Mouse (Mus musculus): ENCODE measurements around the gene Rab3d. TPM values are rescaled to one million over a fixed set of nuclear protein-coding genes. Genes with fewer than 3 reads are reported as not detected.
"Not testable (repeated sequence)": the region's sequence is repeated elsewhere in the genome, so short reads cannot be mapped to it uniquely, and the experiment has no call there.

The Rab3d gene
- total RNA-seq, 2 experiments from 2014 or later: 40.6 to 43.4 TPM

DNA sequence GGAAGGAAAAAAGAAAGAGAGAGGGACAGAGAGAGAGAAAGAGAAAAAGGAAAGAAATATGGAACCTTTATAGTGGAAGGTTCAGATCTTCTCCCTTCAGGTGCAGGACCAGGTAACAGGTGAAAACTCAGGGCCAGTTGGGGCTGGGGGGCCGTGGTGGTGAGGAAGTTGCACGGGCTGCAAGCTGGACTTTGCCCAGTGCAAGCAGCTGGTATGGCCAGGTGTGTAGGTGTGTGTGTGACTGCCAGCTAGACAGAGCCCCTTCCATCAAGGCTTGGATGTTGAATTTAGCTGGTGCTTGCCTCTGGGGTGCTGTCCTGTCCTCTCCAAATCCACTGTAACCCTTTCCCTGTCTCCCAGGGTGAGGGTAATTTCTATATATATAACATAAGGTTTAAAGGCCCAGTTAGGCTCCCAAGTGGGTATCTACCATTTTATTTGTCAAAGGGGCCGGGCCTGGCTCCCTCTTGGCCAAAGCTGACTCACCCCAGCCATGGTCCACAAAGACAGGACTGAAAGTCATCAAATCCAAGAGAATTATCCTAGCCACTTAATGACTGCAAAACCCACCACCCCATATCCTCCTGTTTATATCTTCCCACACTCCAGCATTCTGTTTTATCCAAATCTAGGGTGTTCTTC, 1.0 kb downstream of the Rab3d start:
- DNase-seq (ENCODE audit: low spot score in 2 of 2): no peak

DNA sequence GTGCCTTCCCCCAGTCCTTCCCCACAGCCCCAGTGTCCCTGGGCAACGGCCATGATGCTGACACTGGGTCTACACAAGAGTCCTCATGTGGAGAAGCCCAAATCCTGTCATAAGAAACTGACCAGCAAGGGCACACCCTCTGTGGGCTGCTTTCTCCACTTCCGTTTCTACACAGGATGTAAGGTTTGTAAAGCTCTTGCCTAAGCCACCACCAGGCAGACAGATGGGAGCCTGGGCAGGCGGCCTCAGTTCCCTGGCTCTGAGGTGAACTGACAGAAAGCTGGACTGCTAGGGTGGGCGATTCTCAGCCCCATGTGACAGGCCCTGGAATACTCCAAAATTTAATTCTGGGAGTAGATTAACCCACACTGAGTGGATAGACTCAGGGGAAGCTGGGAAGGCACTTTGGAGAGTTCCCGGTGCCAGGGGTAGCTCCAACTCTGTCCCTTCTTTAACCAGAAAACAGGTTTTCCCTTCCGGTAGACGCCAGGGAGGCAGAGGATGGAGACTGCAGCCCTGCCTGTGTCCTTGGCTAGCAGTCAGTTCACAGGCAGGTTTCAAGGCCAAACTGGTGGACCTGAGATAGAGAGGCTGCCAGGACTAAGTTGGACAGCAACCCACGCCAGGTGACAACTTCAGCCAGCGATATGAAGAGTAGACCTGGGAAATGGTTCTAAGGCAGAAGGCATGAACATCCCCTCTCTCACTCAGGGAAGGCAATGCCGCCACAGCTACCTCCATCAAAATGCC, 8.3 kb downstream of the Rab3d start:
- no peak for DNase-seq (ENCODE audit: low spot score in 2 of 2)

DNA sequence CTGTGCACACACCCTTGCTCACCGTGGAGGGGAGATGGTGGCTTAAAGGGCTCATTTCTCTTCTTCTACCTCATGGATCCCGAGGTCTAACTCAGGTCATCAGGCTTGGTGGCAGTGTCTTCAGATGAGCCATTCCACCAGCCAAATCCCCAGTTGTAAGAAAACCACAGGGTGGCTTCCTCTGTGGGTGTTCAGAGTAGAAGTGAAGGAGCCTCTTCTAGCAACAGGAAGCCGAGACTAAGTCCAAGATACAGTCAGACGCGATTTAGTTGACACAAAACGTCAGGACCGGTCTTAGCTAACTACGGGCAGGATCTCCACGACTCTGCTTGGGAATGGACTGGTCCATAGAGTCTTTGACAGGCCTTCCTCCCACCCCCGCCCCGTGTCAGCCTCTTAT, 9.8 kb downstream of the Rab3d start:
- no peak for DNase-seq (ENCODE audit: low spot score in 2 of 2)

DNA sequence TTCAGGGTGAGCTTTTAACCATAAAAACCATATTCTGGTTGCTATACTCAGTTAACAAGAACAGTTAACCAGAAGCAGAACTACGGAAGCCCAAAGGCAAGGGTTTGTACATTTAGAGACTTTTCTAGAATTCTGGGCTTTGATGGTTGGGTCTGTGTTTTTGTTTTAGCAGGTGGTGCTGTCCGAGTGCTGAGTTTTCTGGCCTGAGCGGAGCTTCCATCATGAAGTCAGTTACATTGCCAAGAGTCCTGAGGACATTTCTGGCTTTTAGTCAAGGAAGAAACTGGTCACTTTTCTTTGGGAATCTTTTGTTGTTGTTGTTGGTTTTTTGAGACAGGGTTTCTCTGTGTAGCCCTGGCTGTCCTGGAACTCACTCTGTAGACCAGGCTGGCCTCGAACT, 14.0 kb downstream of the Rab3d start:
- DNase-seq (ENCODE audit: low spot score in 2 of 2): no peak

DNA sequence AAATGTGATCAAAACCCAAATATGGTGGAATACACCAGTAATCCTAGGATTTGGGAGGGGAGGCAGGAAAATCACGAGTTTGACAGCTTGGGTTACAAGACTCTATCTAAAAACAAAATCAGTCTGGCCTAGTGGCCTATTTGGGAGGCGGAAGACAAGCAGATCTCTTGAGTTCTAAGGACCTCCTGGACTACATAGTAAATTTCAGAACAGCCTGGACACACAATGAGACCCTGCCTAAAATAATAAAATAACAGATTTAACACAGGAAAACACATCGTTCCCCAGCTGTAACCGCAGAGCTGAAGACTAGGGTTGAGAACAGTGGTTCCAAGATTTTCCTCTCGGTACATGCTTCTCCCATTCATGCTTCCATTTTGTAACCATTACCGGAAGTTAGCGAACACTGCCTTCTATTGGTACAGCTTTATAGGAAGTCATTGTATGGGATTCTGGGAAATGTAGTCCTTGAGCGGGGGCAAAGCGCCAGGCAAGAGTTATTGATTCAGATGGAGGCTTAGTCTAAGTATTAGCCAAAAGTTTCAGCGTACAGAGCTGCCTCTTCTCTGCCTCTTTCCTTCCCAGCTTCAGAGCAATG, 16.7 kb downstream of the Rab3d start:
- DNase-seq (ENCODE audit: low spot score in 2 of 2): peak; percentile 31 to 50

DNA sequence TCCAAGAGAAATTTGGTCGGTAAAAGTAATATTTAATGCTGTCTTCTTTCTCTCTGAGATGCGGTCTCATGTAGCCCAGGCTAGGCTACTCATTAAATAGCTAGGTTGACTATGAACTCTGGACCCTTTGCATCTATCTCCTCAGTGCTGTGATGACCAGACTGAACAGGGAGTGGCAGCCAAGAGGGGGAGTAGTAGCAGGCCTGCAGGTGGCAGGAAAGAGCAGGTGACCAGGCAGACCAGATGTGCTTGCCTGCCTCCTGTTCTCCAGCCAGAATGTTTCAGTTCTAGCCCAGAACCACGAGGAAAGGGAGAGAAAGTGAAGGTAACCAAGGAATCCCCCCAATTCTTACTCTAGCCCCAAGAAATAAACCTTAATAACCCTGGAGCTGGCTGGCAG, 28.8 kb downstream of the Rab3d start:
- no peak for DNase-seq (ENCODE audit: low spot score in 2 of 2)

DNA sequence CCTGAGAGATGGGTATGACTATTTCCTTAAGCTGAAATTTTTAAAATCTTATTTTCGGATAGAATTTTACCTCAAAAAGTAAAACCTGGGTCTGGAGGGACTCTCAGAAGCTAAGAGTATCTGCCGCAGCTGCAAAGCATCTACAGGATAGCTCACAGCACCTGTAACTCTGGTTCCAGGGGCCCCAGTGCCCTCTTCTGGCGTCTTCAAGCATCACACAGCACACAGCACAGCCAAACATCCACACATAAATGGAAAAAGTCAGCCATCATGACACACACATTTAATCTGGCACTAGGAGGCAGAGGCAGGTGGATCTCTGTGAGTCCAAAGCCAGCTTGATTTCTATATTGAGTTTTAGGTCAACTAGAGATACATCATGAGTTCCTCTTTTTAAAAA, 41.4 kb downstream of the Rab3d start:
- no peak for DNase-seq (ENCODE audit: low spot score in 2 of 2)

DNA sequence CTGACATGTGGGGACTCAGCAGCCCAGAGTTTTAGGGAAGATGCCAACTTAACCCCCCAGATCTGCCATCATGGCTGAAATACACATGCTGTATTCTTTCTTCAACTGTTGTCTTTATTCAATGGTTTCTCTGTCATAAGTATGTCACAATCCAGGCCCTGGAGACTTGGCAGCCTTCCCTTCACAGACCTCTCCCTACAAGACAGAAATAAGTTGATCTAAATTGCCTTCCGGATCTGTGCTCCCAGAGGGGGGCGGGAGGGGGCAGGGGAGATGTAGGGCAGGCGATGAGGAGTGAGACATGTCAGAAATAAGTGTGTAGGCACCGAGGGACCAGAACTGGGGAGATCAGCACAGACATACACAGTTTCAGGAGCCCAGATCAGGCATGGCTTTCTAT, 45.8 kb downstream of the Rab3d start:
- DNase-seq (ENCODE audit: low spot score in 2 of 2): no peak

DNA sequence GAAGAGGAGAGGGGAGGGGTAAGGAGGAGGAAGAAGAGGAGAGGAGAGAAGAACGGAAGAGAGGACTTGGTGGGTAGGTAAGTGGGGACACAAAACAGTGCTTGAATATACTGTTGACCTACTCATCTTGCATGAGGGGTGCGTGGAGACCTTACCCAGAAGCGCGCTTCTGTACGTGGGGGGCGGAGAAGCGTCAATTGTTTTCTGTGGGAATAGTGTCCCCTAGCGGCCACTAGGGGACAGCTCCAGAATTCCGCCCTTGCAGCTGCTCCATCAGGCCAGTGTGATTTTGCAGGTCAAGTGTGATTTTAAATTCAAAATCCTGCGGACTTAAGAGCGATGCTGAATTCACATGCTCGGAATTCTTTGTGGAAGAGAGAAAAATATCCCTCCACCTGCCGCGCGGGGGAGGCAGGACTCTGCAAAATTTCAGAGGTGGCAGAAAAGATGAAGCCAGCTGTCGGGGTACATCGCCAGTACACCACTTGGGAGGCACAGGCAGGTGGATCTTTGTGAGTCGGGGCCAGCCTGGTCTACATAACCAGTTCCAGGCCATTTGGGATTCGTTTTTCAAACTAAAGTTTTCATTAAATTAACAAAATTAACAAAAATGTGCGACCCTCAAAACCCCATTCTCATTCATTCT, 47.0 kb downstream of the Rab3d start:
- peak; percentile 59 to 61 for DNase-seq (ENCODE audit: low spot score in 2 of 2)

DNA sequence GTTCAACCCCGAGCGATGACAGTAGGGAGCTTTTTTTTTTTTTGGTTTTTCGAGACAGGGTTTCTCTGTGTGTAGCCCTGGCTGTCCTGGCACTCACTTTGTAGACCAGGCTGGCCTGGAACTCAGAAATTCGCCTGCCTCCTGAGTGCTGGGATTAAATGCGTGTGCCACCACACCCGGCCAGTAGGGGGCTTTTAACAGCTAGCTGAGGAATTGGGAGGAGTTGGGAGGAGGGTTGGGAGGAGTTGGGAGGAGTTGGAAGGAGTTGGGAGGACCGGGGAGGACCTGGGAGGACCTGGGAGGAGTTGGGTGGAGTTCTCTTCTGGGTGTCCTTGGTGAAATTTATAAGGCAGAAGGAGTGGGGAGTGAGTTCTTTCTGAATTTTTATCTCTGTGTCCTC, 48.7 kb downstream of the Rab3d start:
- DNase-seq (ENCODE audit: low spot score in 2 of 2): peak; percentile 64 to 66

DNA sequence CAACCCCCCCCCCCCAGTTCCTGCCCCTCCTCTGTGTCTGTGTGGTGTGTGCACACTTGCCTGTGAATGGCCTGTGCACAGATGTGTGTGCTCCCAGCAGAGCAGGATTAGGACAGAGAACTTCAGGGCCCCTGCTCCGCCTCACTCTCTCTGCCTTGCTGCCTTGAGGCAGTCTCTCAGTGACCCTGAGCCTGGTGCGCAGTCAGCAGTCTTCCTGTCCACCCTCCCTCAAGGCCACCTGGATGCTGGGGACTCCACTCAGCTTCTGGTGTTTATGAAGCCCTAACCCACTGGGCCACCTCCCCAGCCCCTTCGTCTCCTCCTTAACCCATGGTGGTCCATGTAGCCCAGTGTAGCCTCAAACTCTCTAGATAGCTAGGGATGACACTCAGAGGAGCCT, 50.3 kb downstream of the Rab3d start:
- no peak for DNase-seq (ENCODE audit: low spot score in 2 of 2)

DNA sequence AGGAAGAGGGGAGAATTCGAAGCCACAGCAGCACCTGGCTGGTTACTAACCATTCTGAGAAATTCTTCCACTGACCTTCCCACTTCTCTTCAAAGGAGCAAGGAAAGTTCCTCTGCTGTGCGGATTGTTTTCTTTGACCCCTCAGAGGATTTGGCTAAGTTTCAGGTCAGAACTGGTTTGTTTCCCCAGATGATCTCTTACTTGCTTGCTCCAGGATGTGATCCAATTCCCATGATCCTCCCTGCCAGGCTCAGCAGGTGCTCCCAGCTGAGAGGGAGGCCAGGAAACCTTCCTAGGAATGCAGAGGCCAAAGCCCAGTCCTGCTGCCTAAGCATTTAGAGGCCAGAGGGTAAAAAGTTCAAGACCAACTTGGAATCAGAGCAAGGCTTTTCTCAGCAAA, 51.4 kb downstream of the Rab3d start:
- no peak for DNase-seq (ENCODE audit: low spot score in 2 of 2)

DNA sequence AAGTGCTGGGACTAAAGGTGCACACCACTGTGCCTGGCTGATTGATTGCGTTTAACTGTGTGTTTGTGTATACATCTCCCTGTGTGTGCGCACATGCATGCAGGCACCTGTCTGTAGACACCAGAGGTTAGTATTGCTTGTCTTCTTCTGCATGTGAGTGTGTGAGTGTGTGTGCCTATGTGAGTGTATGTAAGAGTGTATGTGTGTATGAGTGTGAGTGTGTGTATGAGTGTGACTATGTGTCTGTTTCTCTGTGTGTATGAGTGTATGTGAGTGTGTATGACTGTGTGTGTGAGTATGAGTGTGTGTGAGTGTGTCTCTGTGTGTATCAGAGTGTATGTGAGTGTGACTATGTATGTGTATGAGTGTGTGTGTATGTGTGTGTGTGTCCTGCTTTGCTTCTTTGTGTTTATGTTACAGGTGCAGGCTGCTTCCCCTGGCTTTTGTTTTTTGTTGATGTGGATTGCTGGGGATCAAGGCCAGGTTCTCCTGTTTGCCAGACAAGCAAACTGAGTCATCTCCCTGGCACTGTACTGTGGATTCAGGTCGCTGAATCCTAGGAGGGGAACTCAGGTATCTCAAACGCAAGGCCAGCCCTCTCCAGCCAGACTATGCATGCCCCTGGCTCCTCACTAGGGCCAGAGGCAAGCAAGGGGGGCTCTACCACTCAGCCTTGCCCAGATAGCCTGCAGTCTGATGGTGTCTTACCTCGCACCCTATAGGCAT, 52.2 kb downstream of the Rab3d start:
- no peak for DNase-seq (ENCODE audit: low spot score in 2 of 2)

DNA sequence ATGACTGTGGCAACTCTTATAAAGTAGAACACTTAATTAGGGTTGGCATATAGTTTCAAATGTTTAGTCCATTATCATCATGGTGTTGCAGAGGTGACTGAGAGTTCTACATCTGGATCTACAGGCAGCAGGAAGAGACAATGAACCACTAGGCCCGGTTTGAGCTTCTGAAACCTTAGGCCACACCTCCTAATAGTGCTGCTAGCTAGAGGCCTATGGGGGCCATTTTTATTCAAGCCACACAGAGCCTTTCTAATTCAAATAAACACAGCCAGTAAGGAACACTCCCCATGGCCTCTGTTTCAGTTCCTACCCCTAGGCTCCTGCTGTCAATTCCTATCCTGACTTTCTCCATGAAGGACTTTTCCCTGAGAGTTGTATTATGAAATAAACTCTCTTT, 55.8 kb downstream of the Rab3d start:
- DNase-seq (ENCODE audit: low spot score in 2 of 2): no peak

DNA sequence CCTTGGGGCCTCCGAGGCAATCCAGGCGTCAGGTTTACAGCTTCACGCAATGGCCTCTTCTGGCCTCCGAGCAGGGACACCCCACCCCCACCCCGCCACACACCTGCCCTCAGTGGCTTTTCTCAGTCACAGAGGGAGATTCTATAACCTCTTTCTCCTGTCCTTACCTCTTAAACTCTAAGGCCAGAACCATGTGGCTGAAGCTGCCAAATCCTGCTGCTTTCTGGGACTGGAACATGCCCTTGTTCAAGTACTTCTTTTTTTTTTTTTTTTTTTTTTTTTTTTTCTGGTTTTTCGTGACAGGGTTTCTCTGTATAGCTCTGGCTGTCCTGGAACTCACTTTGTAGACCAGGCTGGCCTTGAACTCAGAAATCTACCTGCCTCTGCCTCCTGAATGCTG, 57.6 kb downstream of the Rab3d start:
- DNase-seq (ENCODE audit: low spot score in 2 of 2): not testable (repeated sequence)

DNA sequence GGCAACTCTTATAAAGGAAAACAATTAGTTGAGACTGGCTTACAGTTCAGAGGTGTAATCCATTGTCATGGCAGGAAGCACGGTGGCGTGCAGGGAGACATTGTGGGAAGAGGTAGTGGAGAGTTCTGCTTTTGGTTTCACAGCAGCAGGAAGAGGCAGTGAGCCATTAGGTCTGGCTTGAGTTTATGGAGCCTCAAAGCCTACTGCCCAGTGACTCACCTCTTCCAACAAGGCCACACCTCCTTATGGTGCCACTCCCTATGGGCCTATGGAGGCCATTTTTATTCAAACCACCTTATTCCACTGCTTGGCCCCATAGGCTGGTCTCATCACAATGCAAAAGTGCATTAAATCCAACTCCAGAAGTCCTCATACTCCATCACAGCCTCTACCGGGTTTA, 58.4 kb downstream of the Rab3d start:
- DNase-seq (ENCODE audit: low spot score in 2 of 2): no peak

DNA sequence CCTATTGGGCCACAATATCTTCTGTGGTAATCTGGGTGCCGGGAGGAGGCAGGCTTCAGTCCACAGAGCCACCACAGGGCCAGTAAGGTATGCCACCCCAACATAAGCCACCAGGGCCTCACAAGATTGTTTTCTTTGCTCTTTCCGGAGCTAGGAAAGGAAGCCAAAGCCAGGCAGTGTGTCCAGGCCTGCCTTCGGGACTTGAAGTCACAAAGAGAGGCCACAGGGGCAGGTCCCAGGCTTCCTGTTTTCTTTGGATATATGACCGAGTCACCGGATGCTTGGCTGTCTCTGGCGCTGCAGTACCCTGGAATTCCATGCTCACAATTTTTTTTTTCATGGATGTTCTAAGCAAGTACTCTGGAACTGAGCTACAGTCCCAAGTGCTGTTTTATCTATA, 59.9 kb downstream of the Rab3d start:
- no peak for DNase-seq (ENCODE audit: low spot score in 2 of 2)

DNA sequence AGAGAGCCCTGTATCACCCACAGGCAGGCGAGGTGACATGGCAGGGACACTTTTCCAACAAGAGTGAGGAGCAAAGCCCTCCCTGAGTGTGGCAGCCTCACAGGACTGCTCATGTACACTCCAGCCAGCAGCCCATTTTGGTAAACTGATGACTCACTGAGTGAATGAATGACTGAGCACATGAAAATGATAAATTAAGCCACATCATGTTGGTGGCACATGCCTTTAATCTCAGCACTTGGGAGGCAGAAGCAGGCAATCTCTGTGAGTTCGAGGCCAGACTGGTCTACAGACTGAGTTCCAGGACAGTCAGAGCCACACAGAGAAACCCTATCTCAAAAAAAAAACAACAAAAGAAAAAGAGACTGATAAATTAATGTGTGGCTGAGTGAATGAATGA, 60.5 kb downstream of the Rab3d start:
- no peak for DNase-seq (ENCODE audit: low spot score in 2 of 2)
